Mouse (Mus musculus): ENCODE data around the gene Olfr767.
"Not testable (repeated sequence)": the region's sequence is repeated elsewhere in the genome, so short reads cannot be mapped to it uniquely, and the experiment has no call there.

Olfr767 gene

DNA sequence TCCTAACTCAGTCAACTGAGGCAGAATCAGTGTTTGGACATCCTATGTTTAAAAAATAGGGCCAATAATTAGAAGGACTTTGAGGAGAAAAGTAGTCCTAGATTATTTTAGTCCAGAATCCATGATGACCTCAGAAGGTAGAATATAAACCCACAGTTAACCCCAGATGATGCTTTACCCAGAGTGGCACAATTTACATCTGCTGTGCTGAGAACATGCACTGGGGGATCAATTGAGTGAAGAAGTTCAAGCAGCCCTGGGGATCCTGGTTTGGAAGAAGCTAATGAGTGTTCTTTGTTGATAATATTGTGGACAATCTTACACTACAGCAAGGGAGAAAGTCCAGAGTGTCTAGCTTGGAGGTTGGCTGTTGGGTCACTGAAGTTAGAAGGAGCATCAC lies at the start of gene Olfr767:
TSS of gene Olfr767 (minus strand) at position 101 of the 400 bp plus-strand sequence.
- DNase-seq (ENCODE audit: low spot score in 2 of 2), result not testable (repeated sequence)

DNA sequence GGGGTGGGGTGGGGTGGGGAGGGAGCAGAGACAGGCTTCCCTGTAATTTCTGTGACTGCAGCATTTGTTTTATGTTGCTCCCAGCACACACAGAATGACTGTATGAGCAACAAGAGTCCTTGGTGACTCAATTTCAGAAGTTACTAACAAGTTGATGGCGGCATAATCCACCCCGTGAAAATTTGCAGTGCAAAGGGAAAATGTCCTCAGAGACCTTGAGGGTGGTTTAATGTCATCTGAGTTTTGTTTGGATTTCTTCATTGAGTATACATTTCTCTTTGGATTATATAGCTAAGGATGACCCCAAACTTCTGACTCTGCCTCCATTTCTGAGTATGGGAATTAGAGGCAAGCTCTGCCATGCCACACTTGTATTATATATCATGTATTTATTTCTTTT lies 35.1 kb upstream of the Olfr767 start, which contains the start of gene Olfr769:
TSS of gene Olfr769 (minus strand) at position 101 of the 400 bp plus-strand sequence.
- no peak for DNase-seq (ENCODE audit: low spot score in 2 of 2)

- no peak for DNase-seq (ENCODE audit: low spot score in 2 of 2)
Measured at GRCm38 (mm10) chr10:129115146-129115545, 32.4 kb upstream of the Olfr767 start.

- DNase-seq (ENCODE audit: low spot score in 2 of 2), result no peak
Measured at GRCm38 (mm10) chr10:129101231-129101630, 18.5 kb upstream of the Olfr767 start.

- no peak for DNase-seq (ENCODE audit: low spot score in 2 of 2)
Measured at GRCm38 (mm10) chr10:129099275-129099674, 16.6 kb upstream of the Olfr767 start, which contains the start of gene Olfr768. Olfr768 (minus strand) TSS chr10:129099375.

DNA sequence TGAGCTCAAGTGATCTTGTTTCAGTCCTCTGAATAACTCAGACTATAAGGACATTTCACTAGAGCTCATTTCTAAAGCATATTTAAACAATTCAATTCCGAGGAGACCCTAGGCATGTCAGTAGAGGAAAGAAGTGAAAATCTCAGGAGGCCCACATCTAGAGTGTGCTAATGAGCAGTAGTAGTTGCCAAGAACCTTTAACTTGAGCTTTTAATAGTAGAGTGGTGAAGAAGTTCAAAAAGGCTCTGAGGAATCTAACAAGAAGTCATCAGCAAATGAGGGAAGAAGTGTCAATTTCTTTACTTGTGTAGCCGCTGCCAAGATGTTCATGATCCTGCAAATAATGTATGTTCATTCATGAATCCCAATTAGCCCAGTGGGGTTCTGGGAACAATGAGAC lies 13.8 kb downstream of the Olfr767 start, which contains the start of gene Olfr766-ps1:
TSS of gene Olfr766-ps1 (minus strand) at position 101 of the 400 bp plus-strand sequence.
- DNase-seq (ENCODE audit: low spot score in 2 of 2), result no peak

- DNase-seq (ENCODE audit: low spot score in 2 of 2), result not testable (repeated sequence)
Measured at GRCm38 (mm10) chr10:129049898-129050297, 32.8 kb downstream of the Olfr767 start, which contains the start of gene Olfr765. Olfr765 (minus strand) TSS chr10:129049998.

GRCm38 (mm10) chr10:129039796-129040195 lies 42.9 kb downstream of the Olfr767 start, which contains the start of gene Olfr764-ps1:
Olfr764-ps1 (minus strand) TSS chr10:129039896.
- no peak for DNase-seq (ENCODE audit: low spot score in 2 of 2)

DNA sequence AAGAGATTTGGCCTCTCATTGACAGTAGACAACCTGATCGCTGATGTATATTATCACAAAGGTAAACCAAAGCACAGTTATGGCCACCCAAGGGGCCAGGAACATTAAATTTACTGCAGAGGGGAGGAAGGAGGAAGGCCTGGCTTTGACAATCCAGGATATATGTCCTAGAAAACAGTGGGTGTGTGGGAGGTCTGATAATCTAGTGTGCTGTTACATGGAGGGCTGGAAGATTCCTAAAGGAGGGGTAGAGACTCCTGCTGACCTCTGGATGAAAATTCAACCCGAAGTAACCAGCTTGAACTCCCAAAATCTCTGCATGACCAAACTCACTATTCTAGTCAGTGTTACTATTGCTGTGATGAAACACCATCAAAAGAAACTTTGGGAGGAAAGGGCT lies 54.4 kb downstream of the Olfr767 start:
- no peak for DNase-seq (ENCODE audit: low spot score in 2 of 2)

GRCm38 (mm10) chr10:129026018-129026662 lies 56.6 kb downstream of the Olfr767 start:
- DNase-seq (ENCODE audit: low spot score in 2 of 2), result peak in 1 of 2 experiments; percentile 47

Measured in thymus, postnatal 10 days (tissue).